Mouse (Mus musculus): ENCODE measurements around the gene Madd. TPM values are rescaled to one million over a fixed set of nuclear protein-coding genes. Genes with fewer than 3 reads are reported as not detected.
"Not testable (repeated sequence)": the region's sequence is repeated elsewhere in the genome, so short reads cannot be mapped to it uniquely, and the experiment has no call there.

The Madd gene
- polyA plus RNA-seq, 1 experiment from 2014 or later = 62.1 TPM

DNA sequence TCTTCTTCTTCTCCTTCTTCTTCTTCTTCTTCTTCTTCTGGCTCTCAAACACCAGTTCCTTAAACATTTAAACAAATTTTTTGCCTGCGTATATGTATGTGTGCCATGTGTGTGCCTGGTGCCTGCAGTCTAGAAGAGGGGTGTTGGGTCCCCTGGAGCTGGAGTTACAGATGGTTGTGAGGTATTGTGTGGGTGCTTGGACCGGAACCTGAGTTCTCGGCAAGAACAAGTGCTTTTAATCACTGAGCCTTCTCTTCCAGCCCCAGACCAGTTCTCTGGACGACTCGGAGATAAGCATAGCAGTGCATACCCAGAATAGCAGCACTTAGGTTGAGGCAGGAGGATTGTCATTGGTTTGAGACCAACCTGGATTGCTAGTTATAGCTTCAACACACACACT, 66.8 kb downstream of the Madd start:
- Histone ChIP-seq H3K36me3 (ENCODE audit: control insufficient read depth, insufficient read depth, low read length) (no peaks in the 10 kb centered on the region), H3K4me3 (ENCODE audit: low read depth, low read length) (no peak overlapping the region), H3K27me3 (ENCODE audit: control insufficient read depth, insufficient read depth, low read depth, low read length) (no peaks in the 10 kb centered on the region), H3K9me3 (replicated peaks; ENCODE audit: control insufficient read depth, low read length, poor library complexity, severe bottlenecking) (no peaks in the 10 kb centered on the region), H3K9ac (ENCODE audit: low read depth, low read length) (no peak overlapping the region), H3K27ac (ENCODE audit: low read length) (no peak overlapping the region), H3K4me1 (ENCODE audit: control insufficient read depth, insufficient read depth, low read length) (no peaks in the 10 kb centered on the region; the same call in 1 of the 2 replicates), H3K4me2 (ENCODE audit: low read length) (no peak overlapping the region)
- no peak for ATAC-seq
- WGBS = 84% methylated on average over 5 of the region's 5 CpGs

DNA sequence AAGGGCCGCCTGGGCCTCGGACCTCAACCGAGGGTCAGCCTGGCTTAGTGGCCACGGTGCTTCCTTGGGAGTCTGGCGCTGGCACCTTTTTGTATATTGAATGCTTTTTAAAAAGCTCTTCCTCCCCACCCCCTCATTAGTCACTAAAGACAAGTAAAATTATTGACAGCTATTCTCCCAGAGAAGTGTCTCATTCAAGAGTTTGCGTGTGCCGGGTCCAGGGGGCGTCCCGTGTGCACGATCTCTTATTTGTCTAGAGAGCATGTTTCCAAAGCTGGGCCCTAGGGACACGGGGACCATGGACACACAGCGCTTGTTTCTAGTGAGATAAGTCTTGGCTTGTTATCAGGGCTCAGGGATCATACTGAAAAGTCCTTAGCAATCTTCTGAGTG, 68.1 kb downstream of the Madd start:
- H3K9ac ChIP-seq (ENCODE audit: low read depth, low read length) = peak overlapping the region; percentile 48; the same call in 1 of the 2 replicates
- H3K27ac ChIP-seq (ENCODE audit: low read length) = no peak overlapping the region
- peak overlapping the region; percentile 57 for H3K4me2 ChIP-seq (ENCODE audit: low read length)
- H3K4me3 ChIP-seq (ENCODE audit: low read depth, low read length) = peak overlapping the region; percentile 33
- ATAC-seq = no peak
- no peaks in the 10 kb centered on the region for H3K27me3 ChIP-seq (ENCODE audit: control insufficient read depth, insufficient read depth, low read depth, low read length)
- no peaks in the 10 kb centered on the region; the same call in 1 of the 2 replicates for H3K4me1 ChIP-seq (ENCODE audit: control insufficient read depth, insufficient read depth, low read length)
- no peaks in the 10 kb centered on the region for H3K9me3 ChIP-seq (replicated peaks; ENCODE audit: control insufficient read depth, low read length, poor library complexity, severe bottlenecking)
- WGBS = 36% methylated on average over 12 of the region's 12 CpGs
- H3K36me3 ChIP-seq (ENCODE audit: control insufficient read depth, insufficient read depth, low read length) = no peaks in the 10 kb centered on the region

DNA sequence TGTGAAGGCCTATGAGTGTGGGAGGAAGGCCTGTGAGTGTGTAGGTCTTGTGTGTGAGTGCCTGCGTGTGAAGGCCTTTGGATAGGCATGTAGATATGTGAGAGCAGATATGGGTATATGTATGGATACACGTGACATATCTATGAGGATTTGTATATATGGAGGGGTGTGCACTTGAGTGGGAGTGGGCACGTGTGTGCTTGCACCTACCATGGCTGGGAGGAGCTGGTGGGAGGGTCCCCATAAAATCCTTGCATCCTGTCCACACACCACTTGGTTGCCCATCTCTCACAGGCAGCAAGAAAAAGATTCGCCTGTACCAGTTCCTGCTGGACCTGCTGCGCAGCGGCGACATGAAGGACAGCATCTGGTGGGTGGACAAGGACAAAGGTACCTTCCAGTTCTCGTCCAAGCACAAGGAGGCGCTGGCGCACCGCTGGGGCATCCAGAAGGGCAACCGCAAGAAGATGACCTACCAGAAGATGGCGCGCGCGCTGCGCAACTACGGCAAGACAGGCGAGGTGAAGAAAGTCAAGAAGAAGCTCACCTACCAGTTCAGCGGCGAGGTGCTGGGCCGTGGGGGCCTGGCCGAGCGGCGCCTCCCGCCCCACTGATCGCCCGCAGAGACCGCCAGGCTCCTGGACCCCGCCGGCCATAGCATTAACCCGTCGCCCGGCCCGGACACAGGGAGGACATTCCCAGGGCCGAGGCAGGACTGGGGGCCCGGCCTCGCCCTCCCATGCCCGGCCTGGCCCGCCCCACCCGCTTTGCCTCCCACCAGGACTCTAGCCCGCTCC, 68.7 kb downstream of the Madd start:
- WGBS = 6% methylated on average over 41 of the region's 42 CpGs
- Histone ChIP-seq H3K27ac (ENCODE audit: low read length) (no peak overlapping the region), H3K36me3 (ENCODE audit: control insufficient read depth, insufficient read depth, low read length) (no peaks in the 10 kb centered on the region), H3K9me3 (replicated peaks; ENCODE audit: control insufficient read depth, low read length, poor library complexity, severe bottlenecking) (no peaks in the 10 kb centered on the region), H3K4me2 (ENCODE audit: low read length) (peak overlapping the region; percentile 57), H3K27me3 (ENCODE audit: control insufficient read depth, insufficient read depth, low read depth, low read length) (no peaks in the 10 kb centered on the region), H3K4me3 (ENCODE audit: low read depth, low read length) (peak overlapping the region; percentile 33), H3K4me1 (ENCODE audit: control insufficient read depth, insufficient read depth, low read length) (no peaks in the 10 kb centered on the region; the same call in 1 of the 2 replicates), H3K9ac (ENCODE audit: low read depth, low read length) (peak overlapping the region; percentile 48; the same call in 1 of the 2 replicates)
- peak; percentile 33; the same call in 1 of the 2 replicates for ATAC-seq

DNA sequence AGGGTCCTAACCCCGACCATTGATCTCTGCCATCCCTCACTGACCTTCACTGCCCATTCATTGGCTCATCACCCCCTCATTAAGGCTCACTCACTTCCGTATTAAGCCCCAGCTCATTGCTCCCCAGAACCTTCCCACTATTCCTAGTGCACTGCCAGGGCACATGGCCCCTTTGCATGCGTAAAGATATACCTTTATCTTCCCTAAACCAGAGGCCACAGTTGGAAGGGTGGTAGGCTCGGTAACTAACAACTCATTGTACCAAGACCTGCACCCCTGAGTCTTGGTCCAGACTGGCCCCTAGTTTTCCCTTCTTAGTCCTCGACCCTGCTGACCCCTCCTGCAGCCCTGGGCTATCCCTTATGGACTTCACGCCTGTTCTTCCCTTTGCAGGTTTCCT, 69.8 kb downstream of the Madd start:
- Histone ChIP-seq H3K4me1 (ENCODE audit: control insufficient read depth, insufficient read depth, low read length) (no peaks in the 10 kb centered on the region; the same call in 1 of the 2 replicates), H3K9ac (ENCODE audit: low read depth, low read length) (no peak overlapping the region), H3K9me3 (replicated peaks; ENCODE audit: control insufficient read depth, low read length, poor library complexity, severe bottlenecking) (no peaks in the 10 kb centered on the region), H3K4me2 (ENCODE audit: low read length) (no peak overlapping the region), H3K27me3 (ENCODE audit: control insufficient read depth, insufficient read depth, low read depth, low read length) (no peaks in the 10 kb centered on the region), H3K27ac (ENCODE audit: low read length) (no peak overlapping the region), H3K4me3 (ENCODE audit: low read depth, low read length) (no peak overlapping the region), H3K36me3 (ENCODE audit: control insufficient read depth, insufficient read depth, low read length) (no peaks in the 10 kb centered on the region)
- WGBS = 70% methylated on average over 6 of the region's 6 CpGs
- no peak for ATAC-seq

DNA sequence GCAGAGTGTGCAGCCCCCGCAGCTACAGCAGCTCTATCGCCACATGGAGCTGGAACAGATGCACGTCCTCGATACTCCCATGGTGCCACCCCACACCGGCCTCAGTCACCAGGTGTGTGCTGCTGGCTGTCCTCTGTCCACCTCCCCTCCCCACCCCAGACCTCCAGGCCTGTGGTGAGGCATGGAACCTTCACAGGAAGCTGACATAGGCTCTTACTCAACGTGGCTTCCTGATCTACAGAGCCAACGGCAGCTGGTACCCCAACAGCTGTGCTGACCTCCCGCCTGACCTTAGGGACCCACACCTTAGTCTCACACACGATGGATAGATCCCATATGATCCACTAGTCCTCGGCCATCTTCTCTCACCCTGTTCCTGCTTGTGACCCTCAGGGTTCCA, 70.3 kb downstream of the Madd start:
- H3K4me3 ChIP-seq (ENCODE audit: low read depth, low read length) = no peak overlapping the region
- H3K9ac ChIP-seq (ENCODE audit: low read depth, low read length) = no peak overlapping the region
- H3K27ac ChIP-seq (ENCODE audit: low read length) = no peak overlapping the region
- no peaks in the 10 kb centered on the region; the same call in 1 of the 2 replicates for H3K4me1 ChIP-seq (ENCODE audit: control insufficient read depth, insufficient read depth, low read length)
- WGBS = 84% methylated on average over 10 of the region's 10 CpGs
- no peak overlapping the region for H3K4me2 ChIP-seq (ENCODE audit: low read length)
- ATAC-seq = no peak
- H3K27me3 ChIP-seq (ENCODE audit: control insufficient read depth, insufficient read depth, low read depth, low read length) = no peaks in the 10 kb centered on the region
- H3K36me3 ChIP-seq (ENCODE audit: control insufficient read depth, insufficient read depth, low read length) = no peaks in the 10 kb centered on the region
- no peaks in the 10 kb centered on the region for H3K9me3 ChIP-seq (replicated peaks; ENCODE audit: control insufficient read depth, low read length, poor library complexity, severe bottlenecking)

DNA sequence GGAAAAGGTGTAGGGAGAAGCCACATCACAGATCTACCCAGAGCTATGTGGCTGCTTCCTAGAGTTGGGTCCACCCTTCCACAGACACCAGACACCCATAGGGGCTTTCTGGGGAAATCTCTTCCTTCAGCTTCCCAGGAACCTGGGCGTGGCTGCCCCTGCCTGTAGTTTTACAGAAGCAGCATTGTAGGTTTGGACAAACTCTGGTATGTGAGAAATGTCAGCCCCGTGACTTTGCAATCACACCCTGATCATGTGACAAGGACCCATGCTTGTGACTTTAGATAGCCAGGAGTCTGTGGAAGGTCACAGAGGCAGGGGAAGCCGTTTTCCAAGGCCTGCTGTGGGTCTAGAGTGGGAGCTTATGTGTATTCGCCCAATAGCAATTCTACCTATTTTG, 71.1 kb downstream of the Madd start:
- ATAC-seq = no peak
- WGBS = 64% methylated on average over 4 of the region's 4 CpGs

DNA sequence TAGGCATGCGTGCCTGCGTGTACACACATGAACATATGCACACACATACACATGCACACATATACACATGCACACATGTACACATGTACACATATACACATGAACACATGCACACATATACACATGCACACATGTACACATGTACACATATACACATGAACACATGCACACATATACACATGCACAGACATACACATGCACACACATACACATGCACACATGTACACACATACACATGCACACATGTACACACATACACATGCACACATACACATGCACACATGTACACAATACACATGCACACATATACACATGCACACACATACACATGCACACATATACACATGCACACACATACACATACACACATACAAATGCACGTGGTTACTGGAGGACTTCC, 71.8 kb downstream of the Madd start:
- H3K4me1 ChIP-seq (ENCODE audit: control insufficient read depth, insufficient read depth, low read length); H3K9me3 ChIP-seq (replicated peaks; ENCODE audit: control insufficient read depth, low read length, poor library complexity, severe bottlenecking); H3K27ac ChIP-seq (ENCODE audit: low read length); H3K27me3 ChIP-seq (ENCODE audit: control insufficient read depth, insufficient read depth, low read depth, low read length); H3K9ac ChIP-seq (ENCODE audit: low read depth, low read length); H3K4me2 ChIP-seq (ENCODE audit: low read length); ATAC-seq; H3K4me3 ChIP-seq (ENCODE audit: low read depth, low read length); H3K36me3 ChIP-seq (ENCODE audit: control insufficient read depth, insufficient read depth, low read length): not testable (repeated sequence)
- 96% methylated on average over 3 of the region's 3 CpGs for WGBS

More for the DNA sequence above, 71.1 kb downstream of the Madd start:
- H3K4me1 ChIP-seq (ENCODE audit: control insufficient read depth, insufficient read depth, low read length) = no peaks in the 10 kb centered on the region; the same call in 1 of the 2 replicates
- no peak overlapping the region for H3K4me3 ChIP-seq (ENCODE audit: low read depth, low read length)
- no peak overlapping the region for H3K27ac ChIP-seq (ENCODE audit: low read length)
- no peaks in the 10 kb centered on the region for H3K9me3 ChIP-seq (replicated peaks; ENCODE audit: control insufficient read depth, low read length, poor library complexity, severe bottlenecking)
- no peaks in the 10 kb centered on the region for H3K27me3 ChIP-seq (ENCODE audit: control insufficient read depth, insufficient read depth, low read depth, low read length)
- H3K9ac ChIP-seq (ENCODE audit: low read depth, low read length) = no peak overlapping the region
- no peak overlapping the region for H3K4me2 ChIP-seq (ENCODE audit: low read length)
- no peaks in the 10 kb centered on the region for H3K36me3 ChIP-seq (ENCODE audit: control insufficient read depth, insufficient read depth, low read length)

DNA sequence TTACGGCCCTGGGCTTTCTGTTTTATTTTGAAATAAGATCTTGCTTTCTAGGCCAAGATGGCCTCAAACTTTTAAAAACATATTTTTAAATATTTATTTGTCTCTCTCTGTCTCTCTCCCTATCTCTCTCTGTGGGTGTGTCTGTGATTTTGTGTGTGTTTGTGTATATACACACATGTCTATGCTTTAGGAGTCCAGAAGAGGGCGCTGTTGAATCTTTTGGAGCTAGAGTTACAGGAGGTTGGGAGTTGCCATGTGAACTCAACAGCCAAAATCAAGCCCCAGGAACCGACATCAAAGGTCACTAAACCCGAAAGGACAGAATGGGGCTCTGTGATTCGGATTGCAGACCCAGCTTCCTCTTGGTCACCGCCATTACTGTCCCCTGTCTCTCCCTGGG, 73.2 kb downstream of the Madd start:
- Histone ChIP-seq H3K4me3 (ENCODE audit: low read depth, low read length) (no peak overlapping the region), H3K4me2 (ENCODE audit: low read length) (no peak overlapping the region), H3K9ac (ENCODE audit: low read depth, low read length) (no peak overlapping the region), H3K9me3 (replicated peaks; ENCODE audit: control insufficient read depth, low read length, poor library complexity, severe bottlenecking) (no peaks in the 10 kb centered on the region), H3K27ac (ENCODE audit: low read length) (no peak overlapping the region), H3K27me3 (ENCODE audit: control insufficient read depth, insufficient read depth, low read depth, low read length) (no peaks in the 10 kb centered on the region), H3K36me3 (ENCODE audit: control insufficient read depth, insufficient read depth, low read length) (no peaks in the 10 kb centered on the region), H3K4me1 (ENCODE audit: control insufficient read depth, insufficient read depth, low read length) (no peaks in the 10 kb centered on the region; the same call in 1 of the 2 replicates)
- no peak for ATAC-seq
- WGBS = 70% methylated on average over 6 of the region's 6 CpGs

DNA sequence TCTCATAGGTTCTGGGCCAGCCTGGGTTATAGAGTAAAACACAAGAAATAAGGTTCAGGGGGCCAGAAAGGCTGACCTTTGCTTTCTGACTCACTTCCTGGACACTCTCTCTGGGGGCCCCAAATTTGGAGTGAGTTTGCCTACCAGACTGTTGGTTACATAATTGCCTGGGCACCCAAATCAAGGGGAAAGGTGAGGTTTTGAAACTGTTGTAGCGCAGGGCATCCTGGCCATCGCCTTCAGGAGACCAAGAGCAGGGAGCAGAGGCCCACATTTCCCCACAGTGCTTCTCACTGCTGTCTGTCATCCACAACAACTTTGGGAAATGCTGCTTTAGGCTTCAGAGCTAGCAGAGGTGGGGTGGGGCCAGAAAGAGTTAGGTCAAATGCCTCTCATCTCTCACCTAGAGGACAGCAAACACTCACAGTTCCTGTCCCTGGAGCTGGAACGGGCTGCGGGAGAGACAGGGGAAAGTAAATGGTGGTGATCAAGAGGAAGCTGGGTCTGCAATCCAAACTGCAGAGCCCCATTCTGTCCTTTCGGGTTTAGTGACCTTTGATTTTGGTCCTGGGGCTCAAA, 73.7 kb downstream of the Madd start:
- H3K27me3 ChIP-seq (ENCODE audit: control insufficient read depth, insufficient read depth, low read depth, low read length) = no peaks in the 10 kb centered on the region
- no peak for ATAC-seq

More for the DNA sequence above, 73.7 kb downstream of the Madd start:
- Histone ChIP-seq H3K4me2 (ENCODE audit: low read length) (no peak overlapping the region), H3K4me3 (ENCODE audit: low read depth, low read length) (no peak overlapping the region), H3K9ac (ENCODE audit: low read depth, low read length) (no peak overlapping the region), H3K4me1 (ENCODE audit: control insufficient read depth, insufficient read depth, low read length) (no peaks in the 10 kb centered on the region), H3K36me3 (ENCODE audit: control insufficient read depth, insufficient read depth, low read length) (no peaks in the 10 kb centered on the region), H3K27ac (ENCODE audit: low read length) (no peak overlapping the region), H3K9me3 (replicated peaks; ENCODE audit: control insufficient read depth, low read length, poor library complexity, severe bottlenecking) (no peaks in the 10 kb centered on the region)
- 93% methylated on average over 5 of the region's 5 CpGs for WGBS

Data from midbrain, embryonic 16.5 days (tissue).